Mouse (Mus musculus): ENCODE results near the gene Atg4a-ps.

DNA sequence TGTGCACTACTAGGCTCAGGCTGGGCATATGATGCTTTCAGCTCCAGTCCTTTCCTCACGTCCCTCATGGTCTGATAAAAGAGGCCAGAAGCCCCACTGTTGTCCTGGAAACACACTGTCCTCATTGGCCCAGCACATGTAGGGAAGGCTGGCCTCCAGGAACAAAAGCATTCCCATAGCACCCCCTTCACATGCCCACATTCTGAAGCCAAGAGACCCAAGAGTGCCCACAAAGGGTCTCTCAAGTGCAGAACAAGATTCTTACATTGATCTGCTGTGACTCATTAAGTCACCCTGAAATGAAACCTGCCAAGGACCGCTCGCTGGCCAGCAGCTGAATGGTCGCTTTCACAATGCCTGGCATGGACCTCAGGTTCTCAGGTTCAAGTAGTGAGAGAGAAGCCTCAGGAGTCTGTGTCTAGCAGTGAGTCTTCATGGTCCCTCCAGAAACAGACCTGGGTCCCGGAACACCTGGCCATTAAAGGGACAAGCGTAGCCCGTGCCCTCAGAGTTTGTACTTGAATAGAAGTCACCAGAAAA is 50.5 kb downstream of the Atg4a-ps start:
- no peak for TF ChIP-seq POLR2A (IDR thresholded peaks at IDR 0.05; ENCODE audit: insufficient read depth, low read depth, low read length)
- TF ChIP-seq CTCF (IDR thresholded peaks at IDR 0.05; ENCODE audit: insufficient read depth, low read depth, low read length) = no peak

Data from olfactory bulb, adult 2 months (tissue).